Mouse (Mus musculus) heart, postnatal 10 days (tissue): Measurements from ENCODE around the gene Neurod6. TPM values are rescaled to one million over a fixed set of nuclear protein-coding genes. Genes with fewer than 3 reads are reported as not detected.
"Not testable (repeated sequence)": the region's sequence is repeated elsewhere in the genome, so short reads cannot be mapped to it uniquely, and the experiment has no call there.

Experiments used
- DNase-seq, 2 experiments: peaks; one replicate each; pipeline ENCODE4 v3.0.0; 2021
- intact Hi-C: fragments of 180-260 bp; cut with DNase I; formaldehyde crosslinking; loops from one replicate; pipeline ENCODE4 v1.15.1; 2025
- total RNA-seq, 2 experiments: library from RNA; stranded (reverse); gene quantifications; 2 replicates each; pipeline ENCODE4 v1.2.3; 2021

The Neurod6 gene
- total RNA-seq, result not detected

DNA sequence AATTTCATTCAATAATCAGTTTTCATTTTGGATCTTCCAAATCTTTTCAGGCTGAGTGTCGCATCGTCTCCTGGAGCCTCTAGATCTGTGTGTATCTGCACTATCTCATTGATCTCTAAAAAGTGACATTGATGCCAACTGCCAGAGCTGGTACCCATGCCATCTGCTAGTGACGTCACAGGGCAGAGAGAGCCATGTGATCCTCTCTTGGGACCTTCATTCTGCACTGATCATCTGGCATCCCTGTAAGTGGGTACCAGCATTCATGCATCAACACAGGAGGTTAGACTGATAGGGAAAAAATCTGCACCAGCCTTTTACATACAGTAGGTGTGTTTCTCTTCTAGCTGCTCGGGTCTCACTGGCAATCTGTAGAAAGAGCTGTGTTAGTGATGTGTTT is at the start of gene Neurod6:
Neurod6 (minus strand) TSS at position 290 of the 400 bp plus-strand sequence.
- no peak for DNase-seq
- intact Hi-C loops, result no loop called here

DNA sequence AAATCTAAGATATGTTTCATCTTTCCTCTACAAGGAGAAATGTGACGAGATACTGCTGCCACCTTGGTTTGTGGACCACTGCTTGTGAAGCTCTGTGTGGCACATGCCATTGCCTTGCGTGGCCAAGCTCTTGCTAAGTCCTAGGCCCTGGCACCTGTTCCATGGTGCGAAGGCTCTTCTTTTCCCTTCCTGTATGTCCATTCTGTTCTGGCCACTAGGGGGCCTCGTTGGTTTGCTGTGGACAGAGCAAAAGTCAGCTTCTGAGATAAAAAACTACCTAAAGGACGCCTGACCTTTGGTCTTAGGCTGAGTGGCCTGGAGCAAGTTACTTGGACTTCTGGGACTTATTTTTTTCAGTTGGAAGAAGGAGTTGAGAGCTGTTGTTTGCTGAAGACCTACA is 36.1 kb upstream of the Neurod6 start:
- intact Hi-C loops, result loop anchor here (5.0 kb wide), 1 partner anchor 235 kb away; no protein-coding TSS in a partner anchor
- DNase-seq, result peak; percentile 41 to 63

DNA sequence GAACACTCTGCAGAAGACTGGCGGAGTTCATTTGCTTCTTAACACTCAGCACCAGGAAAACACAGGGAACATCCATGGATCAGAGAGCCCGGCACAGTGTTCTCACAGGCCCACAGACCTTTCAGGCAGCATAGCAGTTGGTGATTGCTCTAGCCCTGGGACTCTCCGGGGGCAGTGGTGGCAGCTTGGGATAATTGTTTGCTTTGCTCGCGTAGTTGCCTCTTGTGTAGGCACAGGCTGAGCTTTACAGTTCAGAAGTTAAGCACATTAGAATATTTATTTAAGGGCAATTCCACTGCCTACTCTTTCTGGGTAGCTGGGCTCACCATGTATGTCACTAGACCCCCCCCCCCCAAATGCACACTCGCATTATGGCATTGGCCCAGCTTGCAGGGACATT is 34.4 kb upstream of the Neurod6 start:
- intact Hi-C loops, result loop anchor here (5.0 kb wide), 1 partner anchor 237 kb away; no protein-coding TSS in a partner anchor
- DNase-seq, result no peak

DNA sequence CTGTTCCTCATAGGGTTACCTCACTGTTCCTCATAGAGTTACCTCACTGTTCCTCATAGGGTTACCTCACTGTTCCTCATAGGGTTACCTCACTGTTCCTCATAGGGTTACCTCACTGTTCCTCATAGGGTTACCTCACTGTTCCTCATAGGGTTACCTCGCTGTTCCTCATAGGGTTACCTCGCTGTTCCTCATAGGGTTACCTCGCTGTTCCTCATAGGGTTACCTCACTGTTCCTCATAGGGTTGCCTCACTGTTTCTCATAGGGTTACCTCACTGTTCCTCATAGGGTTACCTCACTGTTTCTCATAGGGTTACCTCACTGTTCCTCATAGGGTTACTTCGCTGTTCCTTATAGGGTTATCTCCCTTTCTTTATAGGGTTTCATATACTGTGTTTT is 29.9 kb upstream of the Neurod6 start:
- DNase-seq, intact Hi-C loops: not testable (repeated sequence)

DNA sequence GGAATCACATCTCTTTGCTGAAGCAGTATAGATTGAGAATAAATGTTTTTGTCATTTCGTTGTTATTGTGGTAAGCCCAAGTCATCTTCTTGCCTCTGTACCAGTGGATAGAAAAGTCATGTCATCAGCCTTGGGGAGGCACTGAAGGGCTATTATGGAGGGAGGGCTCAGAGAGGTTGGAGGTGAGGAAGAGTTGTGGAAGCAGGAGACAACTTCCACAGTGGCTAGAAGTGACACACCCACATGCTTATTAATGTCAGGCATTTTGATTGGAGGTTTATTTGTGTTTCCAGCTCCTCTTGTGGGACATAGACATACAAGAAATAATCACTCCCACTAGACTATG is 23.7 kb upstream of the Neurod6 start:
- no peak for DNase-seq
- intact Hi-C loops, result no loop called here

DNA sequence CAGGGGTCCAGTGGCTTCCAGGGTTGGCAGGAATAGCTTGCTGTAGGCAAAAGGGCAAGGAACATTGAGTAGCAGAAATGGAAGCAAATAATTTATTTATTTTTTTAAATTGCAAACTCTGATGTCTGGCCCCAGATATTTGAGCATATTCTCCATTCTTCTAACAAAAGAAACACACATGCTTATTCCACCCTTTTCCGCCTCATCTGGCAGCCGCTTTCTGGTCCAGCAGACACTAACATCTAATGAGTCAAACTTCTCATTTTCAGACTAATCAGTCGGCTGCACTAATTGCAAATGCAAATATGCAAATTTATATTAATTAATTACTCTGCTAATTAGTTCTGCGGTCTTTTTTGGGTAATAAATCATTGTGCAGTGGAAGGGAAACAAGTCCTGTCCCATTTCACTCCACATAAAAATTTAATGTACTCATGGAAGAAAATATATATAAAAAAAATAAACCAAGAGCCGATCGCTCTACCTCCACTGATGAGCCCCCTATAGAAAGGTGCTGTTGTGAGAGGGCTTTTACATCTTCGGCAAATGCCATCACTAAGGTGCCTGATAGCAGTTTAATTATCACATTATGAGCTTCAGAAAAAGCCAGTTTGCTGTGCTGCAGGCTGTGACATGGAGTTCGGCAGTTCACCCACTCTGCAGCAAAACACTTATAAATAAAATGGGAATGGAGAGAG is 23.1 kb upstream of the Neurod6 start:
- intact Hi-C loops, result no loop called here
- no peak for DNase-seq

DNA sequence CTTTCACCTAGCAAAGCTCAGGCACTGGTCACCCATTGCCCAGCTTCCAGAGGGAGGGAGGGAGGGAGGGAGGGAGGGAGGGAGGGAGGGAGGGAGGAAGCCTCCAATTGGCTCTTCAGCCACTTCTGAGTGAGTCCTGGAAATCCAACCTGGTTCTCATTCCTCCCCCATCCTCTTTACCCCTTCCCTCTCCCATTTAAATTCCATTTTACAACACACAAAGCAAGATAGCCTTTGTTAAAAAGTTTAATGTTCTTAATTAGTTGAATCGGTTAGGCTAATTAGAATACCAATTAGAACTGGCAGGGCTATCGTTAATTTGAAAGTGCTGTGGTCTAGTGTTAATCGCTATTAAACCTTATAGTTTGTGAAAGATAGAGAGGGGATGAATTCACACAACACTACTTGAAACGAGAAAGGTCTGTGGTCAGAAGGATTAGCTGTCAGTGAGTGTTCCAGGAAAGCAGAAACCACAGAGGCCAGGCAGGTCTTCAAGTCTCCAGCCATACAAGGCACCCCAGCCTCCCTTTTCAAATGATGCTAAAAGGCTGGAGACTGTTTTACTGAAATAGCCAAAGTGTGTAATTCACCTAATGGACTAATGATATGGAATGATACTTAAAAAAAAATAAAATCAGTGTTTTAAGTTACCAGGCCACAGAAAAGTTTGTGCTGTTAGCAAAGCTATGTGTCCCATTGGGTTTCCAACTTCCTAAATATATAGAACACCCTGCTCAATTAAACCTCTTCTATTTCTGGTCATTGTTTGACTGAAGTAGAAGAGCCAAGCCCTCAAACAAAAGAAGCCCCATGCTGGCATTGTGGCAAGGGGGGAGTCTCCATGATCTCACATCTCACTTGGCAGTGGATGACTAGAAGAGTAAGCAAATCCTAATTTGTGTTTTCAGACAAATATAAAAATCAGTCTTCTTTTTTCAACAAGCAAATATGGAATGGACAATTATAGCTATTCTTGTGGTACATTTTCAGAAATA is 19.6 kb upstream of the Neurod6 start:
- DNase-seq, result no peak
- intact Hi-C loops, result no loop called here

DNA sequence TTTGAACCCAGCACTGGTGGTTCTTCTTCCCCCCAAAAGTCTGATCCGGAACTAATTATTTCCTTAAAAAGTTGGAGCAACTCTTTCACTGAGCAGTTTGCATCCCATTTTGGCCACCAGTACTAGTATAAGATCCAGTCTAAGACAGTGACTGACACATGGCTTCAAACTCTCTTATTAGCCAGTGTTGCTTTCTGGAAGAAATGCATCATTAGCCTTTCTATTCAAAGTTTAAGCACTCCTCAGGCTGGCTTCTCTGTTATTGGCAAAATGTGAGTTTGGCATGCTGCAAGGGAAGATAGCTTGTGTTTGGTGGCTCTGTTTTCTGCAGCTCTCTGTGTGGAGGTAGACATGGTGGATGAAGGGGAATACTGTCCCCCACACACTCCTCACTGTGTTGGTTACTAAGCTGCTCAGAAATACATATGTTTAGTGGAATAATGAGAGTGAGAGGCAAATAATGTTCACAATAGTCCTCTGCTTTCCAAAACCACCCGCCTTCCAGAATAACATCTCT is 9.0 kb upstream of the Neurod6 start:
- intact Hi-C loops, result no loop called here
- no peak for DNase-seq

DNA sequence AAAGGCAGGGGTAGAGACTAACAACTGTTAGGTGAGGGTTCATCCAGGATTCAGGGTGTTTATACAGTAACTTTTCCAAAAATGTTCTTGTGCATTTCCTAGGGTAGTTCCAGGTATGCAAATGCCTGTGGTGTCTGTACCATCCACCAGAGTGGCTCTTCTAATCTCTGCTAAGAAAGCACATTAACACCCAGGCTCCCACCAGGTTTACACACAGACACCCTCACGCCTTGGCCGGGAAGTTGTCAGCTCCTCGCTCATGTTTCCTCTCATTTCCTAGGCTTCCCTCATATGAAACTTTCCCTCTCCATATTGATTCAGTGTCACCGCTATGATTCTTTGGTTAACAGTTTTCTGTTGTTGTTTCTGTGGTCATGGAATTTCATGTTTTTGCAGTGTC is 2.4 kb upstream of the Neurod6 start:
- DNase-seq, result no peak
- intact Hi-C loops, result no loop called here

DNA sequence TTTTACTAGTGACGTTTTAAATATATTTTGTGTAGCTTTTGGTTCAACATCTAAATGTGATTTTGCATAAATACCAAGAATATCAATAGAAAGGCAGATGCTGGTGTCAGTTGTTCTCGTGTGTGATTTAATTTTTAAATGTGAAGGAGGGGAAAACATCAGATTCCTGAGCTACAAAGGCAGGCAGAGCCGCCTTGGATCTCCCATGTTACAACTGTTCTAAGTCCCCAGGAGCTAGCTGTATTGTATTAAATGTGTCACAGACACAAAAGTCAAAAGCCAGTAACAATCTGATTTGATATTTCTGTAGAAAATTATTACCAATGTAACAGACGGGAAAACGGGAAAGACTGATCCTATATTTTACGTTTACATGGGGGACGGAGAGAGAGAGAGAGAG is 1.8 kb upstream of the Neurod6 start:
- DNase-seq, result no peak
- intact Hi-C loops, result no loop called here

DNA sequence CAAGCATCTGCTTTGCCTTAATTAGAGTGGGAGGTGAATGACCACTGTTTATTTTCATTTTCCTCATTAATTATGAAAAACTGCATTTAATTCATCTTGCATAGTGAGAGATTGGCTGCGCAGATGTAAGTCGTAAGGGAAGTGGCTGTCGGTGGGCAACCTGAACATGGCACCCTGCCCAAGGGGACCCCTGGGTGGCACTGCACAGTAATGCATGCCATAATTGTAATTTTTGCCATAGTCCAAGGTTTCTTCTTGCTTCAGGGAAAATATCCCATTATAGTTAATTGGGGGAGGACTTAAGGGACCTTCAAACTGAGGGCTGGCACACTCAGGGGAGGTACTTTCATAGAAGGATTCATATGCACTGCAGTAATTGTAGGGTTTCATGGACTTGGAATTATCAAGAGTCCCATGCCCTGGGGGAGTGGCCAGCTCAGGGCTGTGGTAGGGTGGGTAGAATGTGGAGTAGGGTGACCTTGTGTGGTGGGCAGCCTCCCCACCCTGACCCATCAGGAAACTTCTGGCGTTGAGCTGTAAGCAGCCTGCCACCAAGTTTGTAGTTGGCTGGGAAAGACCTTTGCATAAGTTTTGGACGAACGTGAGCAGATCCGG is 2.4 kb downstream of the Neurod6 start:
- intact Hi-C loops, result no loop called here
- DNase-seq, result no peak

DNA sequence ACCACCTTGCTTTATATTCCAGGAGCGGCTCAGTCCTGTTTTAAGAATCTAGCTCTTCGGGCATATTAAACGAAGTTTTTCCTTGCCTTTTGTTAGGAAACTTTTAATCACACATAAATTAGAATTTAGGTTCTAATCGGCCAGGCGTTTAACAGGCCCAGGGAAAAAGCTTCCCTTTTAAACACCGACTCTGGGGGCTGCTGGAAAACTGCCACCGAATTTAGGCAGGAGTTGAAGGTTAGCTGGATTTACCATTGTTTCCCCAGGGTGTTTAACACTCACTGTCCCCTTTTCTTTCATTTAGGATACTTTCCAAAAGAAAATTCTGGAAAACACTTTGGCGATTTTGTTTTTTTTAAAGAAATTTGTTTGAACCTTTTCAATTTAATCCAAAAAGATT is 3.7 kb downstream of the Neurod6 start:
- DNase-seq, result no peak
- intact Hi-C loops, result no loop called here

DNA sequence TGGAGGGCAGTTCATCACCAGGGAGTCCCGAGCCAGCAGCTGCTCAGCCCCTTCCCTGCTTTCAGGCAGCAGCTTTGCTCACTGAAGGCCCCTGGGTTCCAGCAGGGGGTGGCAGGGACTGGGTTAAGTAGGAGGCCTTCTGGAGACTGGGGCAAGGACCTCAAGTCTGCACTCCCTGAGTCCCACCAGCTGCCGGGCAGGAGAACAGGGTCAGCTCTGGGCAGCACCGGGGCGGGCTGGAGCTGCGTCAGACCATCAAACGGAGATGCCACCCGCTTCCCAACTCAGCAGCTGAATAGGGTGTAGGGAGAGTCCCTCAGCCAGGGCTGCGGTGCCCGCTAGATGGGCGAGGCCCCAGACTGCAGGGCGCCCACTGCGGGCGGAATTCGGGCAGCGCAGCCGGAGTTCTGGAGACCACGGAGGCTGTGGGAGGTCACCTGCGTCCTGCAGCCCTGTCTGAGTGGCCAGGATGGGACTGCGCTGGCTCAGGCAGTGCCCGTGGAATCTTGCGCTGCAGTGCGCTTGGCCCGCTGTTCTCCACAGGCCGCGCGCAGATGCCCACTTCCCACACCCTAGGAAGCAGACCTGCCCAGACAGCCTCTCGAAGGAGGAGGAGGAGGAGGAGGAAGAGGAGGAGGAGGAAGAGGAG is 4.3 kb downstream of the Neurod6 start:
- intact Hi-C loops, result no loop called here

DNA sequence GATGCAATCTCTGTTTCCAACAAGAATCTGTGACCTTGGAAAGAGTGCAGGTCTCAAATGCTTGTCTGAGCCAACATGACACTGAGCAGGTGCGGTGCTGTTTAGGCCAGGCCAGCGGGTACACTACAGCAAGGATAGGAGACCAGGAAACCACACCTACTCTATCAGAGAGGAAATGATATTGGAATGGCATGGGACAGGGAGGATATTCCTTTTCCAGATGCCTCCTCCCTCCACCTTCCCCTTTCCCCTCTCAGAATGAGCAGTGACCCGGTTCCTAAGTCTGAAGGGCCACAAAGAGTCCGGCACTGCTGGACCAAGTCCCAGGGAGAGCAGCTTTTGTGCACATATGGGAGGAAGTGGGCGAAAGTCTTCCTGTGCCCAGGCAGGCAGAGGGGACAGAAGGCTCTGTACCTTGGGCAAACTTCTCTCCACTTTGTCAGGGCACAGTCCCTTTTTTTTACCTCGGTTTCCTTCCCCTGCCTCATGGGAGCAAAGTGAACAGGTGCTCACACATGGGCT is 4.9 kb downstream of the Neurod6 start:
- peak in 1 of 2 experiments; percentile 2 for DNase-seq
- intact Hi-C loops, result no loop called here

More for the DNA sequence above, 4.3 kb downstream of the Neurod6 start:
- DNase-seq, result peak; percentile 13 to 30

DNA sequence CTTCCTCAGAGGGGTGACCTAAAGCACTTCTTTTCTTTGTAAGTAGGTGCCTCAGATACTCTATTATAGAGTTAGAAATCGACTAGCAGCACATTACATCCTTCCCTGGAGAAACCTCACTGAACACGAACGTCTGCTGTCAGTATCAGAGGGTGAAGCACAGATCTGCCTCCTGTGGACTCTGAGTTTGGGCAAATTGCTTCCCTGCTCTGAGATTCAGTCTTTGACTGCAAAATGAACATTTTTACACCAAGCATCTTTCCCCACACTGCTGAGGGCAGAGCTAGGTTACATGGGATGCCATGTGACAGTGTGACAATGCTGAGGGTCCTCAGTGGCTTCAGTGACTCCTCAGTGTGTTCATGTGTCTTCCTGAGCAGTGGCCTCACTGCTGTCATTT is 13.3 kb downstream of the Neurod6 start:
- DNase-seq, result no peak
- intact Hi-C loops, result no loop called here

DNA sequence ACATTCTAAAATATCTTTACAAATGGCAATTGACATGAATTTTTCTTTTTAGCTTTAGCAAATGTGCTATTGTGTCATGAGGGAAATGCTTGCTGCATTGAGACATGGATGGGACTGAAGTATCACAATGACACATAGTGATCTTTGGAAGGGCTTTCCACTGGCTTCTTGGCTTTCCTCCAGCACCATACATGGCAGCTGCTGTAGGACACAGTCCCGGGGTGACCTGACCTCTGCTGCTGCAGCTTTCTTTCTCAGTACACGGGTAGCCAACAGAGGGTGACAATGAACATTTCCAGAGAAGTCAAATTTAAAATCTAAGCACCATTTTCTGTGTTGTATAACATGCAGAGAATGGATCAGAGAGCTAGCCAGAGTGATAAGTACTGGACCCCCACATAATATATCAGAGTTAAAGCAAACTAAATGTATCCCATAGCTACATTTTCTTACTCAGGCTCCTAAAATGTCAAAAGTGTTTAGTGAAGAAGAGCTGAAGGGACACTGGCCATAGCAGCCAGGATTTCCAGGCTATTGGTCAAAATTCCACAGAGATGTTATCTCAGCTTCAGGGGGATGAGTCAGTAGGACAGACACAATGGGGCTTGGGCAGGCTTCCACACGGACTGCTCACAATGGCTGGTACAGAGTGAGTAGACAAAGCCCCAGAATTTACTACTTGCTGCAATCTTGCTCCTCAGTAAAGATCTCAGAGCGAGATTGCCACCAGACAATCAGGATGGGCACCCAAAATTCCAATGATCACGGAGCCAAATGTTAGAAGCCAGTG is 19.7 kb downstream of the Neurod6 start:
- intact Hi-C loops, result no loop called here
- DNase-seq, result peak; percentile 27 to 48

DNA sequence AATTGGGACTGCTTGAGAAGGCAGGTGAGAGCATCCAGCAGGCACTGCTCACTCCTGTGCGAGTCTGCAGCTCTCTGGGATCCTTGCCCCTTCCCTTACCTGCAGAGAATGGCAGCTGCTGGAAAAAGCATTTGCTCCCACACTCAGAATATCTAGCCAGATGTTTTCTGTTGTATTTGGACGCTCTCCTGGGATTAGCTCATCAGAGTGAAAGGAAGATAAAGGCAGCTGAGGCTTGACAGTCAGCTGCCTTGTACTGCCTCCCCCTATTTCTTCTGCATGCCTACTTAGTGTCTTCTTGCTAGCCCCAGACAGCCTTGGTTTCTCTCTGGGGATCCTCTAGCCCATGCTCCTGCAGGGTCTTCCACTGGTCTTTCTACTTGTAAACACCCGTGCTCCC is 31.1 kb downstream of the Neurod6 start:
- peak; percentile 53 to 59 for DNase-seq
- intact Hi-C loops, result no loop called here

DNA sequence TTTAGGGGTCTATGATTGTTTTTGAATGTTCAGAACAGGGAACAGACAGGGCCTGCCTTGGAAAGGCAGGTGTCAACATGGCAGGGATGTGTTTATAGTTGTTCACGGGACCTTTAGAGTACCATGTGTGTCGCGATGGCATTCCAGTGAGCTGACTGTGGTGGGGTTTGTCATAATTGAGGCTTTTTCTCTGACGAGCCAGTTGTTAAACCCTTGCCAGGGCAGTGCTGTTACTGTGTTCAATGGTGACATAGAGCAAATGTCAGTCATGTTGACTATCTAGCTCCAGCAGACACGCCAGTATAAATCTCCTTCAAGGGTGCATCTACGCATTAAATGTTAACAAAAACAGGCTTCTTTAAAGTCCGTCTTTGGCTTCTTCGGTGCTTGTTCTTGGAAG is 31.5 kb downstream of the Neurod6 start:
- peak in 1 of 2 experiments; percentile 35 for DNase-seq
- intact Hi-C loops, result no loop called here

DNA sequence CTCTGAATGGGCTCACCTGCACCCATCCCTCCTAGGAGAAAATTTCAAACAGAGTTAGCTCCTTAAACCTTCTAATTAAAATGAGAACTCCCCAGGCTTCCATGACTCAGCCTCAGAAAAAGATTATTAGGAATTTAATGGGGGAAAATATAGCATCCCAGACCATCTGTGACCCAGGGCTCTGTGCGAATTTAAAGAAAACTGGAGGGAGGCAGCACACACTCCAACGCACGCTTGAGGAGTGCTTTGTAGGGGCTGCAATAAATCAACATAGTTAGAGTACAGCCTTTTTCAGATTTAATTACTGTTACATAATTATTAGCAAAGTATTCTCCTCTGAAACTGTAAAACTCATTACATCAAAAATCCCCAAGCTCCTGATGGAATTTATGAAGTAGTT is 32.2 kb downstream of the Neurod6 start:
- intact Hi-C loops, result no loop called here
- peak in 1 of 2 experiments; percentile 3 for DNase-seq
